ENCODE assay signal across 9 mouse cellular contexts in the genomic region with DNA sequence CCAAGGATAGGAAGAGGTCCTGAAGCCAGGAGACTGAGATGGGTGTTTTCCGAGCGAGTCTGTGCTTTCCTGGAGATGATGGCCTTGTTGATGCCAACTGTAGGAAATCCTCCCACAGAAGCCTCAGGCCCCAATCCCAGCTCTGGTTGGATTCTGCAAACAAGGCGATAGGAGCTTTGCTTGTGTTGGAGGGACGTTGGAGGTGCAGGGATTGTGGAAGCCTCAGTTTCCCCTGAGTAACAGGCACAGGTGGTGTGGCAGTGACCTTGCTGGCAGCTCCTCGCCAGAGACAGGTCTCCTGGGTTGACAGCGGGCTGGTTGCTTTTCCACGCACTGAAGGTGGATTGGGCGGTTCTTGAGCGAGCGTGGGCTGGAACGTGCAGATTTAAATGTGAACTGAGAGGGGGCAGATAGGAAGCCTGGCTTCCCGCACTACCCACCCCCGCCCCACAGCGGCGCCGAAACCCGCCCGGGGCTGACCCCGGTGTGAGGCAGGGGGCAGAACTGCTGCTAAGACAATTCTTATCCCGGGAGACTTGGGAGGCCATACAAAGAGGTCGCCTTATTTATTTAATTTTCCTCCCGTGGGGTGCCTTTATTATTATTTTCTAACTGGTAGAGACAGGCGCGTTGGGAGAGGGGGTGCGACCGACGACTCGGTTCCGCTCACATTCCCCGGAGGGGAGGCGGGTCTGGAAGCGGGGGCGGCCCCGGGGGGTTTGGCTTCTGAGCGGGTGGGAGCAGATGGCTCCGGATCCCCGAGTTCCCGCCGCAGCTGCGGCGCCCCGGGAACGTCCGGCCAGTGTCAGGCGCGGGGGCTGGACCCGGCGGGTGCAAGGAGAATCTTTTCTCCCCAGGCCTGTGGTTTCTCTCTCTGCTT. TPM values are rescaled to one million over a fixed set of nuclear protein-coding genes. Genes with fewer than 3 reads are reported as not detected.
DNase-seq lines count a peak whose midpoint lies in the region; ATAC-seq and TF ChIP-seq lines count a peak whose summit lies in the region.
"Had no signal": no experiment of that assay in that cellular context is flagged by ENCODE, and none has a peak within 500 bp of the region (broad histone marks: within the 10 kb centered on the region; RNA-seq: fewer than 3 reads in every experiment).

No protein-coding gene starts in this region.

- H3K27ac ChIP-seq in kidney, adult 2 months (ENCODE audit: insufficient read depth, low read depth, low read length): no peak overlapping the region
- peak overlapping the region; percentile 41 for H3K27ac ChIP-seq in heart, adult 2 months
- no peak overlapping the region for H3K27ac ChIP-seq in neural tube, embryonic 12.5 days

- H3K4me3 ChIP-seq in kidney, adult 2 months (ENCODE audit: insufficient read depth, low read depth, low read length): 0 out of 2 replicates have a peak overlapping the region, but pooled peaks have one; percentile 13
- peak overlapping the region; percentile 53 for H3K4me3 ChIP-seq in heart, adult 2 months
- peak overlapping the region; percentile 70 for H3K4me3 ChIP-seq in neural tube, embryonic 12.5 days

- no peak for TF ChIP-seq CTCF in kidney, adult 2 months (conservative IDR thresholded peaks at IDR 0.05; ENCODE audit: insufficient read depth, insufficient read length, low read depth, low read length)
- peak; percentile 29 for TF ChIP-seq CTCF in heart, adult 2 months (IDR thresholded peaks at IDR 0.05)

- 7% methylated on average over 48 of the region's 48 CpGs for WGBS in kidney, adult 2 months
- 8% methylated on average over 48 of the region's 48 CpGs for WGBS in heart, adult 2 months
- 3% methylated on average over 48 of the region's 48 CpGs for WGBS in neural tube, embryonic 12.5 days

- no peak for TF ChIP-seq POLR2A in kidney, adult 2 months (IDR thresholded peaks at IDR 0.05; ENCODE audit: low read depth, low read length)
- no peak for TF ChIP-seq POLR2A in heart, adult 2 months (IDR thresholded peaks at IDR 0.05; ENCODE audit: insufficient read depth, low read depth, low read length)

- intact Hi-C loops in heart, adult 2 months (cut with DNase I): no loop called here

- no peaks in the 10 kb centered on the region for H3K36me3 ChIP-seq in kidney, adult 2 months (ENCODE audit: control insufficient read depth, insufficient read depth, low read length)
- no peaks in the 10 kb centered on the region for H3K36me3 ChIP-seq in heart, adult 2 months (ENCODE audit: control insufficient read depth, insufficient read depth, low read length)
- no peaks in the 10 kb centered on the region for H3K36me3 ChIP-seq in neural tube, embryonic 12.5 days
- H3K36me3 ChIP-seq: G1E had no signal

- ATAC-seq in neural tube, embryonic 12.5 days (ENCODE audit: low FRiP score, low read depth): no peak

- peak overlapping the region; percentile 98 for H3K4me2 ChIP-seq in neural tube, embryonic 12.5 days (replicated peaks)

- TF ChIP-seq EP300 in heart, adult 2 months (IDR thresholded peaks at IDR 0.05; ENCODE audit: insufficient read depth, low read depth, low read length): no peak

- no peak for DNase-seq in kidney, adult 2 months
- DNase-seq in kidney, adult 11 months: no peak
- peak; percentile 71 to 78 for DNase-seq in cerebellum, adult 18-20 months
- DNase-seq in heart, adult 2 months: peak; percentile 68 to 72
- peak; percentile 68 for DNase-seq in kidney, postnatal 10 days
- DNase-seq in yolk sac, embryonic 10.5 days (ENCODE audit: low spot score): no peak
- DNase-seq in thymus, adult 18-20 months: no peak

- peaks cover 7% of the 10 kb centered on the region for H3K27me3 ChIP-seq in kidney, adult 2 months (replicated peaks; ENCODE audit: control insufficient read depth, insufficient read depth, low read length)
- H3K27me3 ChIP-seq in heart, adult 2 months (ENCODE audit: control insufficient read depth, insufficient read depth, low read length): no peaks in the 10 kb centered on the region; the same call in 1 of the 2 replicates
- H3K27me3 ChIP-seq in neural tube, embryonic 12.5 days (replicated peaks): peaks cover 70% of the 10 kb centered on the region

- 0 out of 2 replicates have a peak, but pooled peaks cover 2% of the 10 kb centered on the region for H3K4me1 ChIP-seq in kidney, adult 2 months (ENCODE audit: control insufficient read depth, insufficient read depth, low read length)
- no peaks in the 10 kb centered on the region for H3K4me1 ChIP-seq in heart, adult 2 months (ENCODE audit: control insufficient read depth, insufficient read depth, low read length)
- peaks cover 44% of the 10 kb centered on the region for H3K4me1 ChIP-seq in neural tube, embryonic 12.5 days

- H3K9me3 ChIP-seq in neural tube, embryonic 12.5 days: no peaks in the 10 kb centered on the region

- H3K79me2 ChIP-seq in heart, adult 2 months (replicated peaks; ENCODE audit: control insufficient read depth, insufficient read depth, low read length): no peaks in the 10 kb centered on the region

- peak overlapping the region; percentile 7 for H3K9ac ChIP-seq in heart, adult 2 months (ENCODE audit: low read depth, low read length)
- peak overlapping the region; percentile 43; the same call in 1 of the 2 replicates for H3K9ac ChIP-seq in neural tube, embryonic 12.5 days

RNA-seq across cellular contexts. Expression of a gene that starts 6.1 kb away (rescaled TPM):
- 1.3 and 2.2 TPM in 2 replicates for polyA plus RNA-seq in kidney, adult 2 months (2012; rRNA removed)
- 1 to 10 TPM; 5.0 to 5.5 TPM for total RNA-seq in heart, adult 2 months (2021)
- polyA plus RNA-seq in heart, adult 2 months (2012; rRNA removed): 2.9 and 4.8 TPM in 2 replicates
- 1.1 and 1.3 TPM in 2 replicates for polyA plus RNA-seq in neural tube, embryonic 12.5 days (2016; fragmentation: Nextera tagmentation; extraction: Ambion mirVana)

RNA-seq across cellular contexts. Expression of a gene that starts 11.1 kb away (rescaled TPM):
- polyA plus RNA-seq in kidney, adult 2 months (2012; rRNA removed): 102 and 117 TPM in 2 replicates
- 10 to 100 TPM; 39.3 to 51.0 TPM for total RNA-seq in heart, adult 2 months (2021)
- polyA plus RNA-seq in heart, adult 2 months (2012; rRNA removed): 67.6 and 130 TPM in 2 replicates
- polyA plus RNA-seq in neural tube, embryonic 12.5 days (2016; fragmentation: Nextera tagmentation; extraction: Ambion mirVana): 137 and 147 TPM in 2 replicates

RNA-seq across cellular contexts. Expression of a gene that starts 17.8 kb away (rescaled TPM):
- 195 and 216 TPM in 2 replicates for polyA plus RNA-seq in kidney, adult 2 months (2012; rRNA removed)
- 10 to 100 TPM; 77.8 to 83.0 TPM for total RNA-seq in heart, adult 2 months (2021)
- 110 and 139 TPM in 2 replicates for polyA plus RNA-seq in heart, adult 2 months (2012; rRNA removed)
- 1,857 and 1,896 TPM in 2 replicates for polyA plus RNA-seq in neural tube, embryonic 12.5 days (2016; fragmentation: Nextera tagmentation; extraction: Ambion mirVana)

RNA-seq across cellular contexts. Expression of a gene that starts 21.2 kb away (rescaled TPM):
- polyA plus RNA-seq in kidney, adult 2 months (2012; rRNA removed): 13.1 and 15.3 TPM in 2 replicates
- 1 to 10 TPM; 2.8 to 3.1 TPM for total RNA-seq in heart, adult 2 months (2021)
- 2.5 and 2.7 TPM in 2 replicates for polyA plus RNA-seq in heart, adult 2 months (2012; rRNA removed)
- polyA plus RNA-seq in neural tube, embryonic 12.5 days (2016; fragmentation: Nextera tagmentation; extraction: Ambion mirVana): 6.1 TPM in 2 replicates

RNA-seq across cellular contexts. Expression of a gene that starts 33.1 kb away (rescaled TPM):
- 13.5 and 14.3 TPM in 2 replicates for polyA plus RNA-seq in kidney, adult 2 months (2012; rRNA removed)
- total RNA-seq in heart, adult 2 months (2021): under 1 TPM in 1 of 2 experiments, not detected in 1; 0.10 TPM
- 0.12 and 0.35 TPM in 2 replicates for polyA plus RNA-seq in heart, adult 2 months (2012; rRNA removed)
- 0.13 and 0.25 TPM in 2 replicates for polyA plus RNA-seq in neural tube, embryonic 12.5 days (2016; fragmentation: Nextera tagmentation; extraction: Ambion mirVana)

Comparison
In these comparisons a context has a peak if more than half of its experiments do, and no peak if none do; other contexts are left out.
1. DNase-seq: peak in cerebellum, adult 18-20 months (2 of 2), heart, adult 2 months (2 of 2) and kidney, postnatal 10 days (single experiment); none in kidney, adult 2 months (single experiment), kidney, adult 11 months (single experiment), yolk sac, embryonic 10.5 days (single experiment) and thymus, adult 18-20 months (0 of 2).
2. H3K4me3 ChIP-seq: peak in every context shown above with its lines; median percentile 70 in neural tube, embryonic 12.5 days; 53 in heart, adult 2 months; 13 in kidney, adult 2 months.